Mouse (Mus musculus) CH12.LX (cell line): ENCODE data around the gene Sobp. TPM values are rescaled to one million over a fixed set of nuclear protein-coding genes. Genes with fewer than 3 reads are reported as not detected.

ENCODE experiments used
- DNase-seq: peaks from one replicate; pipeline ENCODE4 v3.0.0-alpha.2; 2013; ENCODE audit errors: extremely low read depth
- H3K27ac ChIP-seq: 2 replicates; pipeline ENCODE4 v1.5.1; 2012; ENCODE audit warnings: low read depth, mild to moderate bottlenecking, control low read depth, moderate library complexity; ENCODE audit not compliant: insufficient read depth
- H3K27me3 ChIP-seq: replicated peaks from 2 replicates; pipeline ENCODE3; 2012; ENCODE audit warnings: inconsistent platforms
- H3K36me3 ChIP-seq, 2 experiments: replicated peaks in 1 of 2; 2 replicates each; pipeline versions ENCODE3 to v1.6.1; 2012; ENCODE audit warnings: inconsistent platforms in 1 of 2, low read length in 1 of 2, mild to moderate bottlenecking in 1 of 2, mixed read lengths in 1 of 2, moderate library complexity in 1 of 2; ENCODE audit not compliant: control insufficient read depth in 1 of 2, insufficient read depth in 1 of 2
- H3K4me1 ChIP-seq, 2 experiments: 2 replicates each; pipeline ENCODE4 v1.6.1; 2012; ENCODE audit warnings: inconsistent platforms in 1 of 2, moderate library complexity in 1 of 2; ENCODE audit not compliant: insufficient read depth in 2 of 2, control insufficient read depth in 1 of 2
- H3K4me2 ChIP-seq: 2 replicates; pipeline ENCODE4 v1.6.1; 2012; ENCODE audit warnings: low read depth, mild to moderate bottlenecking, control low read depth; ENCODE audit not compliant: poor library complexity, insufficient read depth, severe bottlenecking
- H3K4me3 ChIP-seq, 3 experiments: fragments of 150-350 bp in 1 of 3; sonication (generic) in 1 of 3; replicated peaks in 1 of 3; 2 replicates each; pipeline versions ENCODE3 to v1.5.1; 2011 to 2012; ENCODE audit warnings: low read depth in 2 of 3, low read length in 2 of 3, mild to moderate bottlenecking in 2 of 3, moderate library complexity in 2 of 3, control low read depth in 1 of 3, improper control_type of control experiment in 1 of 3, inconsistent platforms in 1 of 3, mixed read lengths in 1 of 3; ENCODE audit not compliant: poor library complexity in 1 of 3
- H3K79me2 ChIP-seq: replicated peaks from 2 replicates; pipeline ENCODE4 v1.6.1; 2012; ENCODE audit warnings: mild to moderate bottlenecking, moderate library complexity; ENCODE audit not compliant: control insufficient read depth, poor library complexity, insufficient read depth, severe bottlenecking; ENCODE audit errors: extremely low read depth
- H3K9ac ChIP-seq: 2 replicates; pipeline ENCODE4 v1.6.1; 2012; ENCODE audit warnings: low read depth, mild to moderate bottlenecking, control low read depth, moderate library complexity; ENCODE audit not compliant: insufficient read depth
- H3K9me3 ChIP-seq: replicated peaks from 2 replicates; pipeline ENCODE3; 2012; ENCODE audit warnings: low read length, inconsistent platforms, mixed read lengths
- BHLHE40 ChIP-seq: IDR thresholded peaks from 2 replicates; pipeline ENCODE4 v1.6.1; 2011; ENCODE audit warnings: mild to moderate bottlenecking, low read depth, low read length, improper control_type of control experiment
- ELF1 ChIP-seq: IDR thresholded peaks from 2 replicates; pipeline ENCODE4 v1.6.1; 2014; ENCODE audit warnings: low read depth, mild to moderate bottlenecking, inconsistent platforms, low read length, improper control_type of control experiment
- EP300 ChIP-seq: IDR thresholded peaks from 2 replicates; pipeline ENCODE4 v1.6.1; 2011; ENCODE audit warnings: low read length, improper control_type of control experiment
- GABPA ChIP-seq: IDR thresholded peaks from 2 replicates; pipeline ENCODE4 v1.6.1; 2012; ENCODE audit warnings: low read depth, low read length, improper control_type of control experiment, inconsistent platforms; ENCODE audit not compliant: insufficient replicate concordance
- HCFC1 ChIP-seq: IDR thresholded peaks from 2 replicates; pipeline ENCODE4 v1.6.1; 2012; ENCODE audit warnings: low read depth, mild to moderate bottlenecking, inconsistent platforms, low read length, improper control_type of control experiment
- IRF4 ChIP-seq: IDR thresholded peaks from 2 replicates; pipeline ENCODE4 v1.6.1; 2014; ENCODE audit warnings: low read depth, mild to moderate bottlenecking, inconsistent platforms, low read length, improper control_type of control experiment
- JUN ChIP-seq: IDR thresholded peaks from 2 replicates; pipeline ENCODE4 v1.6.1; 2011; ENCODE audit warnings: low read depth, mild to moderate bottlenecking, low read length, improper control_type of control experiment, moderate library complexity; ENCODE audit not compliant: insufficient read depth
- KAT2A ChIP-seq: IDR thresholded peaks from 2 replicates; pipeline ENCODE4 v1.6.1; 2012; ENCODE audit warnings: low read length, improper control_type of control experiment, inconsistent platforms; ENCODE audit not compliant: insufficient replicate concordance
- MAFK ChIP-seq: IDR thresholded peaks from 2 replicates; pipeline ENCODE4 v1.6.1; 2011; ENCODE audit warnings: low read length, improper control_type of control experiment; ENCODE audit not compliant: insufficient replicate concordance
- MAX ChIP-seq: IDR thresholded peaks from 2 replicates; pipeline ENCODE4 v1.6.1; 2011; ENCODE audit warnings: low read length, improper control_type of control experiment
- MAZ ChIP-seq: IDR thresholded peaks from 2 replicates; pipeline ENCODE4 v1.6.1; 2012; ENCODE audit warnings: low read depth, mild to moderate bottlenecking, inconsistent platforms, low read length, improper control_type of control experiment, moderate library complexity
- MYC ChIP-seq: IDR thresholded peaks from 2 replicates; pipeline ENCODE4 v1.6.1; 2011; ENCODE audit warnings: low read depth, mild to moderate bottlenecking, improper control_type of control experiment, low read length
- NELFE ChIP-seq: IDR thresholded peaks from 2 replicates; pipeline ENCODE4 v1.6.1; 2011; ENCODE audit warnings: low read depth, low read length, improper control_type of control experiment
- POLR2A ChIP-seq: IDR thresholded peaks from 2 replicates; pipeline ENCODE4 v1.6.1; 2011; ENCODE audit warnings: low read depth, mild to moderate bottlenecking, improper control_type of control experiment, low read length
- RAD21 ChIP-seq: IDR thresholded peaks from 2 replicates; pipeline ENCODE4 v1.6.1; 2011; ENCODE audit warnings: low read depth, mild to moderate bottlenecking, low read length, improper control_type of control experiment, moderate library complexity
- SIN3A ChIP-seq: IDR thresholded peaks from 2 replicates; pipeline ENCODE4 v1.6.1; 2012; ENCODE audit warnings: low read length, improper control_type of control experiment, inconsistent platforms
- SMC3 ChIP-seq: IDR thresholded peaks from 2 replicates; pipeline ENCODE4 v1.6.1; 2011; ENCODE audit warnings: low read depth, low read length, improper control_type of control experiment
- TBP ChIP-seq: conservative IDR thresholded peaks from 2 replicates; pipeline ENCODE4 v1.6.1; 2011; ENCODE audit warnings: low read depth, low read length, improper control_type of control experiment
- USF1 ChIP-seq: IDR thresholded peaks from 2 replicates; pipeline ENCODE4 v1.6.1; 2014; ENCODE audit warnings: low read depth, mild to moderate bottlenecking, inconsistent platforms, low read length, improper control_type of control experiment
- USF2 ChIP-seq: conservative IDR thresholded peaks from 2 replicates; pipeline ENCODE4 v1.6.1; 2011; ENCODE audit warnings: low read depth, low read length, improper control_type of control experiment
- dilution Hi-C: fragments of 300-500 bp; cut with MboI; formaldehyde crosslinking; loops from 2 replicates; pipeline ENCODE4 v1.14.3; 2020; ENCODE audit warnings: low sequenced_read_pairs; ENCODE audit not compliant: extremely low pct_unique_long_range_greater_than_20kb, extremely low pct_ligation_motif_present
- in situ Hi-C: fragments of 300-500 bp; cut with MboI; formaldehyde crosslinking; loops from 3 replicates; pipeline ENCODE4 v1.14.3; 2019; ENCODE audit warnings: low sequenced_read_pairs, low pct_ligation_motif_present, low pct_unique_long_range_greater_than_20kb, mixed read lengths
- polyA plus RNA-seq: library from polyadenylated mRNA; unstranded; fragments of >175 nt; gene quantifications from 2 replicates; pipeline ENCODE4 v1.2.1, GENCODE M21; 2012; ENCODE audit warnings: low read depth; ENCODE audit not compliant: insufficient read length
- total RNA-seq, 2 experiments: library from RNA; depleted of rRNA; stranded (reverse); fragments of 300-350 nt in 1 of 2; fragments of >200 nt in 1 of 2; gene quantifications; 2 replicates each; pipeline ENCODE4 v1.2.3; 2012 to 2014

Gene Sobp
- total and polyA plus RNA-seq, 3 experiments, result 0.04 to 0.77 (median 0.08) TPM

DNA sequence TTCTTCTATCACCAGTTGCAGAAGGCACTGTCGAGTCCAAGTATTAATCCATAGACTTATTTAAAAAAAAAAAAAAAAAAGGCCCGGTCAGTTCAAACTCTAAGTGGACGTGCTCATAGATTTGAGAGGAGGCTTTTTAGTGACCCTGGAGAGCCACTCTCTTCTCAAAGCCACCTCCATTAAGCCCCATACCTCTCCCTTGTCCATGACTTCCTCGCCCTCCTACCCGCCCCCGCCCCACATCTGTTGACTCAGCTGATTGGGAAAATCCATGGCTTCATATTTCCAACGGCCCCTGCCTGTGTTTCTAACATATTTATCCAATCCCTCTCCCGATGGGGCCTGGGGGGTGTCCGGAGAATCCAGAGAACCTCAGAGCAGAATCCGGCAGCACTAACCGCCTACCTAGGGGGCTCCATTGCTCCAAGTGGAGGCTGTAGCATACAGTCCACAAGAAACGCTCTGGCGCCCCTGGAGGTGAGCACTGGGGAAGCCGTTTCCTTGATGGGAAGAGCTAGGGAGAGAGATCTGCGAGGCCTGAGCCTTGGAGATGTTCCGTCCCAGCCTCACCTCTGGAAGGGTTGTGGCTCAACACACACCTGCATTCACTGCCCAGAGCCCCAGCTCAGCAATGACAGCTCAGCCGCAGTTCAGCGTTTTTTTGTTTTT lies 201.7 kb downstream of the Sobp start (continued):
- TF ChIP-seq TBP (no peak), SMC3 (peak; percentile 17; the same call in 1 of the 2 replicates), POLR2A (no peak), SIN3A (no peak), MAZ (no peak)

DNA sequence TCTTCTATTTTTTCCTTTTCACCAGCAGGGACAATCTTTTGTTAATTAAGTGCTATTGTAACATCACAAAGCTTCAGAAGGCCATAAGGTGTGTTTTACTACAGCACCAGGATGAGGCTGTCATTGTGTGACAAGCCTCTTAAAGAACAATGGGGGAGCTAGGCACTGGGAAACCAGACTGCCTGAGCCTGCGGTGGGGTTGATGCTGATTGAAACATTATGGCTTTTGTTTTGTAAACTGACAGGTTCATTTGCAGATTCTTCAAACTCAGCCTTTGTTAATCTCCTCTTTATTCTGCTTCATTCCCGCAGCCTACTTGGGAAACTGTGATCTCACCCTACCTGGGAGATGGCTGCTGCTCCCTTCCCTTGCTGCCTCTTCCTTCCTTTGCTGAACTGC lies 206.0 kb downstream of the Sobp start:
- Histone ChIP-seq H3K4me2 (no peak overlapping the region), H3K36me3 (no peaks in the 10 kb centered on the region)
- dilution Hi-C loops, result no loop called here
- TF ChIP-seq EP300 (no peak), SIN3A (no peak), HCFC1 (no peak), MYC (no peak), USF2 (no peak), JUN (no peak), IRF4 (no peak), RAD21 (no peak), TBP (no peak), SMC3 (no peak), KAT2A (no peak)
- TF ChIP-seq, all 38 proteins: peak for 0
- Histone ChIP-seq H3K79me2 (no peaks in the 10 kb centered on the region), H3K4me3 (no peak overlapping the region), H3K9me3 (no peaks in the 10 kb centered on the region), H3K9ac (no peak overlapping the region), H3K4me1 (no peaks in the 10 kb centered on the region), H3K27me3 (no peaks in the 10 kb centered on the region), H3K27ac (no peak overlapping the region)
- DNase-seq, result no peak
- in situ Hi-C loops, result no loop called here

DNA sequence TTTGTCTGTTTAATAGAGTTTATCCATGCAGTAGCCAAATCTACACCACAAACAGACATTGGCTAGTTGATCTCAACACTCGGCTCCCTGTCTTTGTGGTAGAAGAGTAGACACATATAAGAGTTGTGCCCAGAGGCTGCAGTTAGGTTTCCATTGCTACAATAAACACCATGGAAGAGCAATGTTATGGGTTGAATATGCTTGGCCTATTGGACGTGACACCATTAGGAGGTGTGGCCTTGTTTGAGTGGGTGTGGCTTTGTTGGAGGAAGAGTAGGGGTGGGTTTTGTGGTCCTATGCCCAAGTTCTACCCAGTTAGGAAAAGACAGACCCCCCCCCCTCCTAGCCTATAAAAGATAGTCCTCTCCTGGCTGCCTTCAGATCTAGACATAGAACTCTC lies 211.3 kb downstream of the Sobp start:
- Histone ChIP-seq H3K4me1 (peaks cover 7 to 14% of the 10 kb centered on the region in 2 experiments), H3K36me3 (no peaks in the 10 kb centered on the region), H3K79me2 (no peaks in the 10 kb centered on the region), H3K4me3 (no peak overlapping the region), H3K4me2 (no peak overlapping the region), H3K9ac (no peak overlapping the region), H3K9me3 (no peaks in the 10 kb centered on the region), H3K27me3 (no peaks in the 10 kb centered on the region), H3K27ac (no peak overlapping the region)
- DNase-seq, result no peak
- no peak for TF ChIP-seq SIN3A
- TF ChIP-seq NELFE, result no peak
- no peak for TF ChIP-seq USF2
- no peak for TF ChIP-seq GABPA
- TF ChIP-seq MAX, result no peak
- TF ChIP-seq USF1, result no peak
- no peak for TF ChIP-seq ELF1
- TF ChIP-seq BHLHE40, result no peak
- TF ChIP-seq MAFK, result no peak
- no peak for TF ChIP-seq JUN
- TF ChIP-seq TBP, result no peak
- in situ Hi-C loops, result no loop called here
- dilution Hi-C loops, result no loop called here
